Mouse (Mus musculus) testis, postnatal 10 days (tissue): ENCODE results near the gene Vezf1.

Source experiments
- DNase-seq: peaks from one replicate; pipeline ENCODE4 v3.0.0; 2021; ENCODE audit warnings: low spot score

The Vezf1 gene

GRCm38 (mm10) chr11:88098787-88099598 is 30.9 kb downstream of the Vezf1 start:
- peak; percentile 85 for DNase-seq

GRCm38 (mm10) chr11:88099599-88100023 is 31.5 kb downstream of the Vezf1 start:
- DNase-seq, result peak; percentile 78

GRCm38 (mm10) chr11:88100170-88100569 is 32.1 kb downstream of the Vezf1 start:
- no peak for DNase-seq

- no peak for DNase-seq
Observed at GRCm38 (mm10) chr11:88103214-88103941, 35.3 kb downstream of the Vezf1 start.

- no peak for DNase-seq
Observed at GRCm38 (mm10) chr11:88105494-88106291, 37.6 kb downstream of the Vezf1 start.

GRCm38 (mm10) chr11:88106292-88106554 is 38.1 kb downstream of the Vezf1 start:
- DNase-seq, result no peak

- no peak for DNase-seq
Observed at GRCm38 (mm10) chr11:88107365-88107764, 39.3 kb downstream of the Vezf1 start.

- DNase-seq, result no peak
Observed at GRCm38 (mm10) chr11:88110031-88110594, 42.0 kb downstream of the Vezf1 start.

- no peak for DNase-seq
Observed at GRCm38 (mm10) chr11:88112078-88112477, 44.0 kb downstream of the Vezf1 start.

GRCm38 (mm10) chr11:88112677-88113333 is 44.7 kb downstream of the Vezf1 start:
- DNase-seq, result no peak

GRCm38 (mm10) chr11:88113543-88114271 is 45.6 kb downstream of the Vezf1 start:
- DNase-seq, result peak; percentile 69

GRCm38 (mm10) chr11:88114871-88115301 is 46.8 kb downstream of the Vezf1 start:
- DNase-seq, result no peak

- no peak for DNase-seq
Observed at GRCm38 (mm10) chr11:88116568-88116967, 48.5 kb downstream of the Vezf1 start.

GRCm38 (mm10) chr11:88117356-88118090 is 49.4 kb downstream of the Vezf1 start:
- DNase-seq, result no peak

GRCm38 (mm10) chr11:88118091-88118440 is 50.0 kb downstream of the Vezf1 start:
- no peak for DNase-seq

GRCm38 (mm10) chr11:88118817-88119642 is 51.0 kb downstream of the Vezf1 start:
- peak; percentile 72 for DNase-seq

GRCm38 (mm10) chr11:88122545-88122944 is 54.5 kb downstream of the Vezf1 start:
- DNase-seq, result no peak

- no peak for DNase-seq
Observed at GRCm38 (mm10) chr11:88123021-88123420, 54.9 kb downstream of the Vezf1 start.

- no peak for DNase-seq
Observed at GRCm38 (mm10) chr11:88123731-88124130, 55.7 kb downstream of the Vezf1 start.

- no peak for DNase-seq
Observed at GRCm38 (mm10) chr11:88125483-88125882, 57.4 kb downstream of the Vezf1 start.
